Comparison of ENCODE assay signal across 29 mouse cellular contexts in genomic region chr9:31162911-31163310, GRCm38 (mm10). TPM values are rescaled to one million over a fixed set of nuclear protein-coding genes. Genes with fewer than 3 reads are reported as not detected.
DNase-seq lines count a peak whose midpoint lies in the region; ATAC-seq and TF ChIP-seq lines count a peak whose summit lies in the region.
"Had no signal": no experiment of that assay in that cellular context is flagged by ENCODE, and none has a peak within 500 bp of the region (broad histone marks: within the 10 kb centered on the region; RNA-seq: fewer than 3 reads in every experiment).

No protein-coding gene starts in this region.

- no peak for TF ChIP-seq CTCF in layer of hippocampus, adult 2 months (conservative IDR thresholded peaks at IDR 0.05)
- no peak for TF ChIP-seq CTCF in lung, adult 2 months (IDR thresholded peaks at IDR 0.05; ENCODE audit: insufficient read depth, low read length)

- peaks cover 4% of the 10 kb centered on the region; the same call in 1 of the 2 replicates for H3K4me1 ChIP-seq in brown adipose tissue, adult 24 weeks (ENCODE audit: control insufficient read depth, insufficient read depth, insufficient read length, low read length)
- no peaks in the 10 kb centered on the region for H3K4me1 ChIP-seq in lung, adult 2 months (ENCODE audit: control insufficient read depth, insufficient read depth, low read length)
- H3K4me1 ChIP-seq: forebrain, embryonic 13.5 days; limb, embryonic 10.5 days; limb, embryonic 15.5 days; neural tube, embryonic 12.5 days had no signal

- peak overlapping the region; percentile 43; the same call in 1 of the 2 replicates for H3K27ac ChIP-seq in layer of hippocampus, adult 2 months
- H3K27ac ChIP-seq in brown adipose tissue, adult 24 weeks (replicated peaks; ENCODE audit: low read depth, low read length), result peak overlapping the region; percentile 79
- H3K27ac ChIP-seq: forebrain, embryonic 13.5 days; heart, embryonic 13.5 days; hindbrain, postnatal 0 days; limb, embryonic 10.5 days; limb, embryonic 15.5 days; neural tube, embryonic 12.5 days had no signal

- WGBS in lung, adult 2 months, result 14% methylated on average over 1 of the region's 1 CpGs

- ATAC-seq in megakaryocyte, adult 5-6 weeks (ENCODE audit: poor library complexity, severe bottlenecking), result peak; percentile 60
- ATAC-seq: forebrain, embryonic 13.5 days; hindbrain, postnatal 0 days; intestine, embryonic 16.5 days; lung, postnatal 0 days; midbrain, embryonic 16.5 days had no signal

- no peak for DNase-seq in layer of hippocampus, adult 2 months (ENCODE audit: low spot score in 2 of 2)
- no peak for DNase-seq in layer of hippocampus, adult 18-20 months (ENCODE audit: low spot score in 2 of 2)
- DNase-seq in MEL-GATA-1-ER (ENCODE audit: extremely low read depth, low read depth), result peak; percentile 23
- no peak for DNase-seq in lung, adult 2 months
- no peak for DNase-seq in natural killer cell, adult 2 months (ENCODE audit: low spot score in 2 of 2)
- DNase-seq: adrenal gland, postnatal 25 days; B cell, adult 2 months; cerebellum, adult 8-10 months; cerebellum, postnatal 25 days; gastrocnemius, postnatal 25 days; heart, postnatal 10 days; kidney, adult 9 months; kidney, postnatal 25 days; layer of hippocampus, postnatal 36 days; lung, postnatal 4 days; right cerebral cortex, adult 18-20 months; spleen, adult 18-20 months; thymus, postnatal 25 days had no signal

- H3K4me3 ChIP-seq in layer of hippocampus, adult 2 months, result no peak overlapping the region
- H3K4me3 ChIP-seq in brown adipose tissue, adult 24 weeks (ENCODE audit: insufficient read depth, low read depth, low read length), result no peak overlapping the region
- H3K4me3 ChIP-seq in lung, adult 2 months (replicated peaks; ENCODE audit: extremely low read depth, low read depth, low read length), result no peak overlapping the region
- H3K4me3 ChIP-seq: forebrain, embryonic 13.5 days; heart, embryonic 13.5 days; limb, embryonic 10.5 days; limb, embryonic 15.5 days; neural tube, embryonic 12.5 days had no signal

- TF ChIP-seq POLR2A in lung, adult 2 months (IDR thresholded peaks at IDR 0.05; ENCODE audit: borderline replicate concordance, extremely low read depth, low read depth, low read length), result no peak

RNA-seq across cellular contexts. Expression of gene St14, which starts 31.3 kb away (rescaled TPM):
- total RNA-seq in layer of hippocampus, adult 2 months (2021), result under 1 TPM; 0.61 to 0.79 TPM
- total RNA-seq in layer of hippocampus, adult 18-20 months (2021), result 1 to 10 TPM; 1.1 to 1.5 TPM
- 0.71 TPM in 1 of 2 replicates, not detected in the other for polyA plus RNA-seq in brown adipose tissue, adult 24 weeks (2012; ENCODE audit: insufficient read depth, insufficient read length, missing spikeins)
- 1.4 and 4.3 TPM in 2 replicates for total RNA-seq in megakaryocyte, adult 5-6 weeks (2015)
- total RNA-seq in megakaryocyte, adult 5-6 weeks (2017), result 3.9 and 5.6 TPM in 2 replicates
- 42.5 and 47.2 TPM in 2 replicates for polyA plus RNA-seq in lung, adult 2 months (2012; rRNA removed)

RNA-seq across cellular contexts. Expression of gene Aplp2, which starts 48.7 kb away (rescaled TPM):
- 100 to 1,000 TPM; 447 to 470 TPM for total RNA-seq in layer of hippocampus, adult 2 months (2021)
- 100 to 1,000 TPM; 460 to 466 TPM for total RNA-seq in layer of hippocampus, adult 18-20 months (2021)
- 657 and 1,031 TPM in 2 replicates for polyA plus RNA-seq in brown adipose tissue, adult 24 weeks (2012; ENCODE audit: insufficient read depth, insufficient read length, missing spikeins)
- total RNA-seq in megakaryocyte, adult 5-6 weeks (2015), result 68.9 and 88.0 TPM in 2 replicates
- total RNA-seq in megakaryocyte, adult 5-6 weeks (2017), result 101 and 113 TPM in 2 replicates
- polyA plus RNA-seq in lung, adult 2 months (2012; rRNA removed), result 465 and 568 TPM in 2 replicates
